ENCODE assay signal across 27 mouse cellular contexts in genomic region chr3:20010464-20010863, GRCm38 (mm10). TPM values are rescaled to one million over a fixed set of nuclear protein-coding genes. Genes with fewer than 3 reads are reported as not detected.
DNase-seq lines count a peak whose midpoint lies in the region; ATAC-seq and TF ChIP-seq lines count a peak whose summit lies in the region.
"Had no signal": no experiment of that assay in that cellular context is flagged by ENCODE, and none has a peak within 500 bp of the region (broad histone marks: within the 10 kb centered on the region; RNA-seq: fewer than 3 reads in every experiment).

No protein-coding gene starts in this region.

- TF ChIP-seq CTCF in MEL (IDR thresholded peaks at IDR 0.05 in 2 of 3, conservative IDR thresholded peaks at IDR 0.05 in 1 of 3; ENCODE audit: control insufficient read depth in 1 of 3, insufficient read depth in 1 of 3, low read depth in 2 of 3, low read length in 3 of 3, poor library complexity in 1 of 3, severe bottlenecking in 1 of 3), result no peak

- TF ChIP-seq POLR2A in MEL (IDR thresholded peaks at IDR 0.05; ENCODE audit: control insufficient read depth in 1 of 2, insufficient read depth in 1 of 2, low read depth in 1 of 2, low read length in 2 of 2, poor library complexity in 1 of 2), result no peak

- no peak overlapping the region for H3K4me3 ChIP-seq in forebrain, embryonic 10.5 days
- H3K4me3 ChIP-seq in forebrain, embryonic 12.5 days (replicated peaks), result no peak overlapping the region
- H3K4me3 ChIP-seq in MEL (ENCODE audit: control insufficient read depth in 1 of 2, insufficient read depth in 1 of 2, low read depth in 2 of 2, low read length in 2 of 2), result no peak overlapping the region
- no peak overlapping the region for H3K4me3 ChIP-seq in embryonic facial prominence, embryonic 13.5 days
- H3K4me3 ChIP-seq in limb, embryonic 12.5 days (replicated peaks), result no peak overlapping the region
- H3K4me3 ChIP-seq in kidney, embryonic 14.5 days (ENCODE audit: low read length), result no peak overlapping the region
- H3K4me3 ChIP-seq: heart, embryonic 12.5 days; lung, embryonic 15.5 days; myocyte; neural tube, embryonic 13.5 days; stomach, embryonic 15.5 days had no signal

- H3K27ac ChIP-seq in forebrain, embryonic 10.5 days, result peak overlapping the region; percentile 62
- no peak overlapping the region for H3K27ac ChIP-seq in forebrain, embryonic 12.5 days
- H3K27ac ChIP-seq in MEL (ENCODE audit: control insufficient read depth, low read depth, low read length), result no peak overlapping the region
- H3K27ac ChIP-seq in embryonic facial prominence, embryonic 13.5 days, result peak overlapping the region; percentile 82
- peak overlapping the region; percentile 85 for H3K27ac ChIP-seq in limb, embryonic 12.5 days
- no peak overlapping the region for H3K27ac ChIP-seq in kidney, embryonic 14.5 days (ENCODE audit: low read depth, low read length)
- H3K27ac ChIP-seq: kidney, postnatal 0 days; liver, embryonic 14.5 days; lung, embryonic 15.5 days; neural tube, embryonic 13.5 days; stomach, embryonic 15.5 days had no signal

- H3K79me2 ChIP-seq in MEL (ENCODE audit: control insufficient read depth, insufficient read depth, low read length, poor library complexity), result no peaks in the 10 kb centered on the region

- WGBS in forebrain, embryonic 10.5 days, result 88% methylated on average over 9 of the region's 9 CpGs
- WGBS in forebrain, embryonic 12.5 days, result 93% methylated on average over 9 of the region's 9 CpGs
- WGBS in embryonic facial prominence, embryonic 13.5 days, result 57% methylated on average over 9 of the region's 9 CpGs
- WGBS in limb, embryonic 12.5 days, result 84% methylated on average over 9 of the region's 9 CpGs
- WGBS in kidney, embryonic 14.5 days, result 90% methylated on average over 9 of the region's 9 CpGs

- TF ChIP-seq RAD21 in MEL (IDR thresholded peaks at IDR 0.05; ENCODE audit: low read depth, low read length), result no peak

- H3K4me1 ChIP-seq in forebrain, embryonic 10.5 days, result peaks cover 8% of the 10 kb centered on the region
- no peaks in the 10 kb centered on the region for H3K4me1 ChIP-seq in forebrain, embryonic 12.5 days
- no peaks in the 10 kb centered on the region for H3K4me1 ChIP-seq in MEL (ENCODE audit: control insufficient read depth in 1 of 2, insufficient read depth in 2 of 2, low read length in 2 of 2)
- peaks cover 8% of the 10 kb centered on the region for H3K4me1 ChIP-seq in embryonic facial prominence, embryonic 13.5 days
- peaks cover 7% of the 10 kb centered on the region; the same call in 1 of the 2 replicates for H3K4me1 ChIP-seq in limb, embryonic 12.5 days (replicated peaks)
- no peaks in the 10 kb centered on the region for H3K4me1 ChIP-seq in kidney, embryonic 14.5 days (ENCODE audit: control insufficient read depth, insufficient read depth, low read length)
- H3K4me1 ChIP-seq: heart, embryonic 12.5 days; lung, embryonic 15.5 days; neural tube, embryonic 13.5 days; stomach, embryonic 15.5 days had no signal

- DNase-seq in forebrain, embryonic 10.5 days (ENCODE audit: extremely low spot score, low spot score), result peak; percentile 20
- DNase-seq in MEL (ENCODE audit: low read depth, low spot score), result no peak
- DNase-seq in yolk sac, embryonic 10.5 days (ENCODE audit: low spot score), result no peak
- DNase-seq in gastrocnemius, adult 8-10 months (ENCODE audit: low spot score in 2 of 2), result no peak
- DNase-seq: adrenal gland, adult 2 months; cerebellum, adult 11-12 months; cerebellum, postnatal 10 days; gastrocnemius, postnatal 25 days; heart, adult 18-20 months; heart, postnatal 10 days; kidney, adult 11 months; layer of hippocampus, postnatal 36 days; lung, postnatal 4 days; thymus, postnatal 25 days had no signal

- no peak for ATAC-seq in forebrain, embryonic 12.5 days (ENCODE audit: low FRiP score)
- no peak for ATAC-seq in embryonic facial prominence, embryonic 13.5 days (ENCODE audit: insufficient number of reproducible peaks, insufficient read depth, low FRiP score, low TSS enrichment, low read depth)
- no peak for ATAC-seq in limb, embryonic 12.5 days (ENCODE audit: insufficient number of reproducible peaks, insufficient read depth, low FRiP score, low TSS enrichment, low read depth)
- ATAC-seq in kidney, embryonic 14.5 days (ENCODE audit: low FRiP score, low TSS enrichment), result no peak
- ATAC-seq: forebrain, embryonic 16.5 days; midbrain, embryonic 16.5 days had no signal

- H3K4me2 ChIP-seq in forebrain, embryonic 12.5 days, result no peak overlapping the region
- peak overlapping the region; percentile 45 for H3K4me2 ChIP-seq in embryonic facial prominence, embryonic 13.5 days
- 0 out of 2 replicates have a peak overlapping the region, but pooled peaks have one; percentile 17 for H3K4me2 ChIP-seq in limb, embryonic 12.5 days
- no peak overlapping the region for H3K4me2 ChIP-seq in kidney, embryonic 14.5 days (replicated peaks; ENCODE audit: low read depth, low read length)
- H3K4me2 ChIP-seq: heart, embryonic 12.5 days; lung, embryonic 15.5 days; neural tube, embryonic 13.5 days; stomach, embryonic 15.5 days had no signal

- TF ChIP-seq EP300 in MEL (IDR thresholded peaks at IDR 0.05; ENCODE audit: low read depth in 1 of 2, low read length in 2 of 2), result no peak

- H3K9ac ChIP-seq in forebrain, embryonic 12.5 days, result no peak overlapping the region
- H3K9ac ChIP-seq in MEL (ENCODE audit: control insufficient read depth, low read depth, low read length, poor library complexity, severe bottlenecking), result no peak overlapping the region
- no peak overlapping the region for H3K9ac ChIP-seq in embryonic facial prominence, embryonic 13.5 days
- H3K9ac ChIP-seq in limb, embryonic 12.5 days (replicated peaks), result no peak overlapping the region
- H3K9ac ChIP-seq in kidney, embryonic 14.5 days (ENCODE audit: low read depth, low read length), result no peak overlapping the region
- H3K9ac ChIP-seq: heart, embryonic 12.5 days; liver, embryonic 14.5 days; lung, embryonic 15.5 days; neural tube, embryonic 13.5 days; stomach, embryonic 15.5 days had no signal

- H3K36me3 ChIP-seq in forebrain, embryonic 10.5 days (replicated peaks), result peaks cover 27% of the 10 kb centered on the region
- peaks cover 6% of the 10 kb centered on the region for H3K36me3 ChIP-seq in forebrain, embryonic 12.5 days (replicated peaks)
- H3K36me3 ChIP-seq in MEL (ENCODE audit: control insufficient read depth in 1 of 2, insufficient read depth in 2 of 2, low read length in 2 of 2), result peaks cover 0 to 19% of the 10 kb centered on the region in 2 experiments; a peak in 2 of 4 replicates
- peaks cover 13% of the 10 kb centered on the region for H3K36me3 ChIP-seq in embryonic facial prominence, embryonic 13.5 days
- H3K36me3 ChIP-seq in limb, embryonic 12.5 days, result peaks cover 3% of the 10 kb centered on the region; the same call in 1 of the 2 replicates
- H3K36me3 ChIP-seq in kidney, embryonic 14.5 days (ENCODE audit: control insufficient read depth, insufficient read depth, low read length), result peaks cover 12% of the 10 kb centered on the region; the same call in 1 of the 2 replicates

- no peaks in the 10 kb centered on the region for H3K27me3 ChIP-seq in forebrain, embryonic 10.5 days (ENCODE audit: poor library complexity, severe bottlenecking)
- no peaks in the 10 kb centered on the region for H3K27me3 ChIP-seq in forebrain, embryonic 12.5 days
- H3K27me3 ChIP-seq in MEL (ENCODE audit: control insufficient read depth in 1 of 2, insufficient read depth in 2 of 2, low read length in 2 of 2), result no peaks in the 10 kb centered on the region
- H3K27me3 ChIP-seq in embryonic facial prominence, embryonic 13.5 days, result no peaks in the 10 kb centered on the region
- H3K27me3 ChIP-seq in limb, embryonic 12.5 days, result no peaks in the 10 kb centered on the region
- no peaks in the 10 kb centered on the region for H3K27me3 ChIP-seq in kidney, embryonic 14.5 days (ENCODE audit: control insufficient read depth, insufficient read depth, low read length)
- H3K27me3 ChIP-seq: heart, embryonic 12.5 days; lung, embryonic 15.5 days; neural tube, embryonic 13.5 days; stomach, embryonic 15.5 days had no signal

- H3K9me3 ChIP-seq in forebrain, embryonic 10.5 days, result no peaks in the 10 kb centered on the region
- no peaks in the 10 kb centered on the region for H3K9me3 ChIP-seq in forebrain, embryonic 12.5 days
- no peaks in the 10 kb centered on the region for H3K9me3 ChIP-seq in MEL (replicated peaks; ENCODE audit: insufficient read depth, low read length)
- H3K9me3 ChIP-seq in embryonic facial prominence, embryonic 13.5 days, result no peaks in the 10 kb centered on the region
- H3K9me3 ChIP-seq in limb, embryonic 12.5 days, result no peaks in the 10 kb centered on the region
- no peaks in the 10 kb centered on the region for H3K9me3 ChIP-seq in kidney, embryonic 14.5 days (ENCODE audit: control insufficient read depth, low read length)
- H3K9me3 ChIP-seq: heart, embryonic 12.5 days; lung, embryonic 15.5 days; neural tube, embryonic 13.5 days; stomach, embryonic 15.5 days had no signal

RNA-seq across cellular contexts. Expression of gene Hps3, which starts 24.7 kb away (rescaled TPM):
- 11.7 and 12.0 TPM in 2 replicates for polyA plus RNA-seq in forebrain, embryonic 10.5 days (2016; fragmentation: Nextera tagmentation; extraction: Ambion mirVana)
- 12.0 and 14.4 TPM in 2 replicates for polyA plus RNA-seq in forebrain, embryonic 12.5 days (2016; fragmentation: Nextera tagmentation; extraction: Ambion mirVana)
- 7.0 and 9.2 TPM in 2 replicates for total RNA-seq in MEL (2012; rRNA removed)
- 10 to 100 TPM in 1 of 2 experiments, not detected in 1; 10.5 TPM for polyA plus RNA-seq in MEL (2012; ENCODE audit: insufficient read depth in 1 of 2, insufficient read length in 2 of 2, low read depth in 1 of 2, low replicate concordance in 2 of 2, missing spikeins in 1 of 2)
- polyA plus RNA-seq in embryonic facial prominence, embryonic 13.5 days (2015; fragmentation: Nextera tagmentation; extraction: Ambion mirVana), result 9.7 and 11.0 TPM in 2 replicates
- polyA plus RNA-seq in limb, embryonic 12.5 days (2016; fragmentation: Nextera tagmentation; extraction: Ambion mirVana), result 9.6 and 10.2 TPM in 2 replicates
- polyA plus RNA-seq in kidney, embryonic 14.5 days (2014; fragmentation: Nextera tagmentation; extraction: Ambion mirVana), result 7.1 and 12.5 TPM in 2 replicates
- total RNA-seq in gastrocnemius, adult 8-10 months (2022), result 1 to 10 TPM; 3.1 to 4.1 (median 3.8) TPM

RNA-seq across cellular contexts. Expression of gene Hltf, which starts 47.1 kb away (rescaled TPM):
- polyA plus RNA-seq in forebrain, embryonic 10.5 days (2016; fragmentation: Nextera tagmentation; extraction: Ambion mirVana), result 19.7 and 21.4 TPM in 2 replicates
- polyA plus RNA-seq in forebrain, embryonic 12.5 days (2016; fragmentation: Nextera tagmentation; extraction: Ambion mirVana), result 21.9 and 23.6 TPM in 2 replicates
- 10.0 and 10.7 TPM in 2 replicates for total RNA-seq in MEL (2012; rRNA removed)
- polyA plus RNA-seq in MEL (2012; ENCODE audit: insufficient read depth in 1 of 2, insufficient read length in 2 of 2, low read depth in 1 of 2, low replicate concordance in 2 of 2, missing spikeins in 1 of 2), result 1 to 10 TPM in 1 of 2 experiments, not detected in 1; 9.8 TPM
- polyA plus RNA-seq in embryonic facial prominence, embryonic 13.5 days (2015; fragmentation: Nextera tagmentation; extraction: Ambion mirVana), result 15.7 and 17.2 TPM in 2 replicates
- 18.9 and 20.0 TPM in 2 replicates for polyA plus RNA-seq in limb, embryonic 12.5 days (2016; fragmentation: Nextera tagmentation; extraction: Ambion mirVana)
- polyA plus RNA-seq in kidney, embryonic 14.5 days (2014; fragmentation: Nextera tagmentation; extraction: Ambion mirVana), result 20.0 and 22.7 TPM in 2 replicates
- total RNA-seq in gastrocnemius, adult 8-10 months (2022), result 1 to 10 TPM; 1.3 to 2.4 (median 2.2) TPM

RNA-seq across cellular contexts. Expression of gene Cp, which starts 53.6 kb away (rescaled TPM):
- polyA plus RNA-seq in forebrain, embryonic 10.5 days (2016; fragmentation: Nextera tagmentation; extraction: Ambion mirVana), result 6.4 and 9.0 TPM in 2 replicates
- polyA plus RNA-seq in forebrain, embryonic 12.5 days (2016; fragmentation: Nextera tagmentation; extraction: Ambion mirVana), result 1.7 and 4.2 TPM in 2 replicates
- not detected in 2 replicates for total RNA-seq in MEL (2012; rRNA removed)
- polyA plus RNA-seq in MEL (2012; ENCODE audit: insufficient read depth in 1 of 2, insufficient read length in 2 of 2, low read depth in 1 of 2, low replicate concordance in 2 of 2, missing spikeins in 1 of 2), result under 1 TPM in 1 of 2 experiments, not detected in 1; 0.04 TPM
- polyA plus RNA-seq in embryonic facial prominence, embryonic 13.5 days (2015; fragmentation: Nextera tagmentation; extraction: Ambion mirVana), result 1.7 and 2.6 TPM in 2 replicates
- polyA plus RNA-seq in limb, embryonic 12.5 days (2016; fragmentation: Nextera tagmentation; extraction: Ambion mirVana), result 0.05 and 0.33 TPM in 2 replicates
- polyA plus RNA-seq in kidney, embryonic 14.5 days (2014; fragmentation: Nextera tagmentation; extraction: Ambion mirVana), result 0.10 and 0.47 TPM in 2 replicates
- 1 to 10 TPM; 2.8 to 5.4 (median 4.3) TPM for total RNA-seq in gastrocnemius, adult 8-10 months (2022)

Comparison
In these comparisons a context has a peak if more than half of its experiments do, and no peak if none do; other contexts are left out.
1. H3K27ac ChIP-seq: peak in forebrain, embryonic 10.5 days (single experiment), embryonic facial prominence, embryonic 13.5 days (single experiment) and limb, embryonic 12.5 days (single experiment); none in forebrain, embryonic 12.5 days (single experiment), MEL (single experiment) and kidney, embryonic 14.5 days (single experiment).
2. H3K4me2 ChIP-seq: peak in embryonic facial prominence, embryonic 13.5 days (single experiment) and limb, embryonic 12.5 days (single experiment); none in forebrain, embryonic 12.5 days (single experiment) and kidney, embryonic 14.5 days (single experiment).